Mouse (Mus musculus) right cerebral cortex, postnatal 10 days (tissue): Measurements from ENCODE around the gene Ctsz.

Experiments
- DNase-seq, 2 experiments: peaks; one replicate each; pipeline ENCODE4 v3.0.0; 2021; ENCODE audit warnings: low spot score in 2 of 2

Gene Ctsz

GRCm38 (mm10) chr2:174438737-174439449 lies at the start of gene Ctsz:
TSS of gene Ctsz (minus strand) at chr2:174439039.
- DNase-seq: peak; percentile 54 to 69

GRCm38 (mm10) chr2:174487005-174487404 lies 48.2 kb upstream of the Ctsz start:
- no peak for DNase-seq

GRCm38 (mm10) chr2:174478746-174479145 lies 39.9 kb upstream of the Ctsz start:
- no peak for DNase-seq

- no peak for DNase-seq
Observed at GRCm38 (mm10) chr2:174477543-174478319, 38.9 kb upstream of the Ctsz start.

- no peak for DNase-seq
Observed at GRCm38 (mm10) chr2:174473550-174473927, 34.7 kb upstream of the Ctsz start.

- DNase-seq: peak; percentile 99 to 100
Observed at GRCm38 (mm10) chr2:174472818-174473549, 34.1 kb upstream of the Ctsz start, which contains the start of gene Prelid3b. TSS of gene Prelid3b (minus strand) at chr2:174473081.

- DNase-seq: no peak
Observed at GRCm38 (mm10) chr2:174472407-174472806, 33.6 kb upstream of the Ctsz start.

GRCm38 (mm10) chr2:174470786-174471405 lies 32.1 kb upstream of the Ctsz start:
- DNase-seq: no peak

GRCm38 (mm10) chr2:174470333-174470732 lies 31.5 kb upstream of the Ctsz start:
- DNase-seq: no peak

- peak; percentile 98 to 99 for DNase-seq
Observed at GRCm38 (mm10) chr2:174463789-174464523, 25.1 kb upstream of the Ctsz start, which contains the start of gene Atp5e. TSS of gene Atp5e (minus strand) at chr2:174464105.

- no peak for DNase-seq
Observed at GRCm38 (mm10) chr2:174463370-174463769, 24.5 kb upstream of the Ctsz start.

GRCm38 (mm10) chr2:174459365-174459764 lies 20.5 kb upstream of the Ctsz start:
- no peak for DNase-seq

GRCm38 (mm10) chr2:174453681-174454080 lies 14.8 kb upstream of the Ctsz start:
- DNase-seq: no peak

GRCm38 (mm10) chr2:174450353-174450752 lies 11.5 kb upstream of the Ctsz start, which contains the start of gene Tubb1:
TSS of gene Tubb1 (plus strand) at chr2:174450695.
- DNase-seq: no peak

- DNase-seq: no peak
Observed at GRCm38 (mm10) chr2:174448405-174448804, 9.6 kb upstream of the Ctsz start.

- no peak for DNase-seq
Observed at GRCm38 (mm10) chr2:174446905-174447304, 8.1 kb upstream of the Ctsz start.

GRCm38 (mm10) chr2:174446492-174446891 lies 7.7 kb upstream of the Ctsz start:
- DNase-seq: no peak

- no peak for DNase-seq
Observed at GRCm38 (mm10) chr2:174445018-174445417, 6.2 kb upstream of the Ctsz start.

- DNase-seq: no peak
Observed at GRCm38 (mm10) chr2:174444359-174444758, 5.5 kb upstream of the Ctsz start.

GRCm38 (mm10) chr2:174443046-174443445 lies 4.2 kb upstream of the Ctsz start:
- no peak for DNase-seq

- DNase-seq: no peak
Observed at GRCm38 (mm10) chr2:174442460-174442859, 3.6 kb upstream of the Ctsz start.
